Mouse (Mus musculus): Measurements from ENCODE around the gene Glrx. TPM values are rescaled to one million over a fixed set of nuclear protein-coding genes. Genes with fewer than 3 reads are reported as not detected.

Glrx gene
- polyA plus RNA-seq, 1 experiment from 2014 or later: 39.6 TPM

DNA sequence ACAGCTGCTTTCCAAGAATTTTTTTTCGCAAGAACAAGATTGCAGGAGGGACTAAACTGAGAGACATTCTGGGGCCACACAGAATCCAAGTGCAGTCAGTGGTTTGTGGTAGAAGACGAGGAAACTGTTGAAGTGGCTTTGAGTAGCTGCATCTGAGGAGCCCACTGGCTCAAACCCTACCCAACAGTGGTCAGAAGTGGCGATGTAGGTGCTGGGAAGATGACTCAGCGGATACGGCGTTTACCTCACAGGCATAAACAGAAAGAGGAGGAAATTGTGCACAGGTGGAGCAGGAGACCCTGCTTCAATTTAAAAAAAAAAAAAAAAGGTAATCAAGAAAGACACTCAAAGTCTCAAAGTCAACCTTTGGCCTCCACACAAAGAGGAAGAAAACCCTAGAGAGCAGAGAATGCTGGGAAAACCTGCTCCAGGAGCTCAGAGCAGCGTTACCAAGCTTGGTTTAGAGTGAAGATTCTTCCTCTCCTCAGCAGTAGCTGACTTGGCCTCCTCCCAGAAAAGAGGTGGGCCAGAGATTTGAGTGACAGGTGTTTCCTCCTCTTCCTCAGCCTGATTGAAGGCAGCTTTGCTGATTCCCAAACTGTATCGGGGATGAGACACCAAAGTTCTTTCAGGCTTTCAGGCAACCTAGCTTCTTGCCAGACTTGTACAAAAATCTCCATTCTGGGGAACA, 4.5 kb downstream of the Glrx start:
- DNase-seq (ENCODE audit: low spot score) (no peak), ATAC-seq (ENCODE audit: insufficient read depth, low FRiP score, low TSS enrichment) (no peak)
- Histone ChIP-seq H3K9ac (ENCODE audit: low read length) (no peak overlapping the region), H3K4me2 (ENCODE audit: low read depth) (no peak overlapping the region), H3K4me1 (ENCODE audit: control insufficient read depth, insufficient read depth, low read length) (peaks cover 7% of the 10 kb centered on the region; the same call in 1 of the 2 replicates), H3K27me3 (ENCODE audit: control insufficient read depth, insufficient read depth, low read length) (no peaks in the 10 kb centered on the region), H3K36me3 (ENCODE audit: control insufficient read depth, insufficient read depth, low read length) (no peaks in the 10 kb centered on the region), H3K4me3 (ENCODE audit: low read depth, low read length) (no peak overlapping the region), H3K9me3 (ENCODE audit: control insufficient read depth, low read length) (no peaks in the 10 kb centered on the region), H3K27ac (ENCODE audit: low read depth, low read length) (no peak overlapping the region)
- 85% methylated on average over 8 of the region's 8 CpGs for WGBS

- H3K36me3 ChIP-seq (ENCODE audit: control insufficient read depth, insufficient read depth, low read length): no peaks in the 10 kb centered on the region
- no peaks in the 10 kb centered on the region for H3K27me3 ChIP-seq (ENCODE audit: control insufficient read depth, insufficient read depth, low read length)
- 94% methylated on average over 2 of the region's 2 CpGs for WGBS
- DNase-seq (ENCODE audit: low spot score): no peak
- no peak overlapping the region for H3K4me2 ChIP-seq (ENCODE audit: low read depth)
- no peak overlapping the region for H3K27ac ChIP-seq (ENCODE audit: low read depth, low read length)
- H3K9ac ChIP-seq (ENCODE audit: low read length): no peak overlapping the region
- H3K4me1 ChIP-seq (ENCODE audit: control insufficient read depth, insufficient read depth, low read length): peaks cover 7% of the 10 kb centered on the region; the same call in 1 of the 2 replicates
- H3K4me3 ChIP-seq (ENCODE audit: low read depth, low read length): no peak overlapping the region
- ATAC-seq (ENCODE audit: insufficient read depth, low FRiP score, low TSS enrichment): no peak
- H3K9me3 ChIP-seq (ENCODE audit: control insufficient read depth, low read length): no peaks in the 10 kb centered on the region
Observed at GRCm38 (mm10) chr13:75844833-75845518, 5.3 kb downstream of the Glrx start.

DNA sequence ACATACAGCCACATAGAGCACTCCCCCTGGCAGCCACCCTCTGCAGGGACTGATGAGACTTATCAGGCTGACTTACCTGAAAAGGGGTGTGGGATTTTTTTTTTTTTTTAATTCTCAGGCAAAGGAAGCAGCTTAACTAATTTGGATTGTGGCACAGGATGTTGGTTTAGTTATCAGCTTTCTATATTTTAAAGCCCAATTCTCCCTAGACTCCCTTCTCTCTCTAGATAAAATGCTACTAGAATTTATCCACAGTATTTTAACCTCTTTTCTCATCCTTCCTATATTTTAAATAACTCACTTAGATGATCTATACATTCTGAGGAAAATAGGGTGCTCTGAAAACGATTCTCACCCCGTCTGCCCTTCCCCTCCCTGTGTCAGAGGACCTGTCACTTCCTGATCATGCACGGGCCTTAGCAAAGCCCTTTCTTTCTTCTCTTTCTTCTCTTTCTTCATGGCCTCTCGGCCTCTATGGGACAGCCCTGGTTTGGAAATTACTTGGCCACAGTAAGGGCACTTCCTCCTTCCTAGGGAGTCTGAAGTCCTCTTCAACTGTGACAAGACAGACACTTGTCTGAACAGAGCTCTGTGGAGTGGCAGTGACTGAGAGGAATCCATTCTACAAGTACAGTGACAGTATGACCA, 6.0 kb downstream of the Glrx start:
- Histone ChIP-seq H3K4me2 (ENCODE audit: low read depth) (no peak overlapping the region), H3K9ac (ENCODE audit: low read length) (no peak overlapping the region), H3K36me3 (ENCODE audit: control insufficient read depth, insufficient read depth, low read length) (no peaks in the 10 kb centered on the region), H3K27ac (ENCODE audit: low read depth, low read length) (no peak overlapping the region), H3K27me3 (ENCODE audit: control insufficient read depth, insufficient read depth, low read length) (no peaks in the 10 kb centered on the region), H3K4me3 (ENCODE audit: low read depth, low read length) (no peak overlapping the region), H3K4me1 (ENCODE audit: control insufficient read depth, insufficient read depth, low read length) (peaks cover 6% of the 10 kb centered on the region; the same call in 1 of the 2 replicates), H3K9me3 (ENCODE audit: control insufficient read depth, low read length) (no peaks in the 10 kb centered on the region)
- ATAC-seq (ENCODE audit: insufficient read depth, low FRiP score, low TSS enrichment) (no peak), DNase-seq (ENCODE audit: low spot score) (no peak)
- WGBS: 60% methylated on average over 4 of the region's 4 CpGs

GRCm38 (mm10) chr13:75847027-75847426, 7.4 kb downstream of the Glrx start:
- H3K27ac ChIP-seq (ENCODE audit: low read depth, low read length): no peak overlapping the region
- H3K36me3 ChIP-seq (ENCODE audit: control insufficient read depth, insufficient read depth, low read length): no peaks in the 10 kb centered on the region
- H3K9ac ChIP-seq (ENCODE audit: low read length): no peak overlapping the region
- DNase-seq (ENCODE audit: low spot score): no peak
- WGBS: 83% methylated on average over 6 of the region's 6 CpGs
- H3K27me3 ChIP-seq (ENCODE audit: control insufficient read depth, insufficient read depth, low read length): no peaks in the 10 kb centered on the region
- no peaks in the 10 kb centered on the region for H3K9me3 ChIP-seq (ENCODE audit: control insufficient read depth, low read length)
- no peak overlapping the region for H3K4me2 ChIP-seq (ENCODE audit: low read depth)
- 0 out of 2 replicates have a peak, but pooled peaks cover 4% of the 10 kb centered on the region for H3K4me1 ChIP-seq (ENCODE audit: control insufficient read depth, insufficient read depth, low read length)
- no peak overlapping the region for H3K4me3 ChIP-seq (ENCODE audit: low read depth, low read length)
- ATAC-seq (ENCODE audit: insufficient read depth, low FRiP score, low TSS enrichment): no peak

GRCm38 (mm10) chr13:75852027-75852426, 12.4 kb downstream of the Glrx start:
- Histone ChIP-seq H3K4me1 (ENCODE audit: control insufficient read depth, insufficient read depth, low read length) (no peaks in the 10 kb centered on the region), H3K27me3 (ENCODE audit: control insufficient read depth, insufficient read depth, low read length) (no peaks in the 10 kb centered on the region), H3K4me2 (ENCODE audit: low read depth) (no peak overlapping the region), H3K9me3 (ENCODE audit: control insufficient read depth, low read length) (no peaks in the 10 kb centered on the region), H3K4me3 (ENCODE audit: low read depth, low read length) (no peak overlapping the region), H3K9ac (ENCODE audit: low read length) (no peak overlapping the region), H3K36me3 (ENCODE audit: control insufficient read depth, insufficient read depth, low read length) (no peaks in the 10 kb centered on the region), H3K27ac (ENCODE audit: low read depth, low read length) (no peak overlapping the region)
- 92% methylated on average over 4 of the region's 4 CpGs for WGBS
- ATAC-seq (ENCODE audit: insufficient read depth, low FRiP score, low TSS enrichment) (no peak), DNase-seq (ENCODE audit: low spot score) (no peak)

DNA sequence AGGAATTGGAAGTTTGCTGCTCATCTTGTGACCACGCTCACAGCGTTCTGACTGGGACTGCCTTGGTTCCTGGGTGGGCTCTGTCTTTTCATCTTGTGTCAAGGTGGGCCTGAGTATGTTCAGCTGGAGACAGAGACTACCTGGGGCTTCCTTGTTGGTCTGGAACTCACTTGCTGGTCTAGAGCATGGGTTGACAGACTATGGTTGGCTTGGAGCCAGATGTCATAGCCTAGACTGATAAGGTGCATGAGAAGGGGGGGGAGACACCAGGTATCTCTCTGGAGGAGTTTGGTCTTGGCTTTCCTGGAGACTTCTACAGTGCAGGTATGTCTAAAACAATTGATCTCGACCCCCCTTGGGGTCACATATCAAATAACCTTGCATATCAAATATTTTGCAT, 13.4 kb downstream of the Glrx start:
- no peak for DNase-seq (ENCODE audit: low spot score)
- Histone ChIP-seq H3K4me2 (ENCODE audit: low read depth) (no peak overlapping the region), H3K9me3 (ENCODE audit: control insufficient read depth, low read length) (no peaks in the 10 kb centered on the region), H3K9ac (ENCODE audit: low read length) (no peak overlapping the region), H3K4me3 (ENCODE audit: low read depth, low read length) (no peak overlapping the region), H3K4me1 (ENCODE audit: control insufficient read depth, insufficient read depth, low read length) (no peaks in the 10 kb centered on the region), H3K27me3 (ENCODE audit: control insufficient read depth, insufficient read depth, low read length) (no peaks in the 10 kb centered on the region), H3K27ac (ENCODE audit: low read depth, low read length) (no peak overlapping the region), H3K36me3 (ENCODE audit: control insufficient read depth, insufficient read depth, low read length) (no peaks in the 10 kb centered on the region)
- WGBS: 93% methylated on average over 3 of the region's 3 CpGs
- no peak for ATAC-seq (ENCODE audit: insufficient read depth, low FRiP score, low TSS enrichment)

DNA sequence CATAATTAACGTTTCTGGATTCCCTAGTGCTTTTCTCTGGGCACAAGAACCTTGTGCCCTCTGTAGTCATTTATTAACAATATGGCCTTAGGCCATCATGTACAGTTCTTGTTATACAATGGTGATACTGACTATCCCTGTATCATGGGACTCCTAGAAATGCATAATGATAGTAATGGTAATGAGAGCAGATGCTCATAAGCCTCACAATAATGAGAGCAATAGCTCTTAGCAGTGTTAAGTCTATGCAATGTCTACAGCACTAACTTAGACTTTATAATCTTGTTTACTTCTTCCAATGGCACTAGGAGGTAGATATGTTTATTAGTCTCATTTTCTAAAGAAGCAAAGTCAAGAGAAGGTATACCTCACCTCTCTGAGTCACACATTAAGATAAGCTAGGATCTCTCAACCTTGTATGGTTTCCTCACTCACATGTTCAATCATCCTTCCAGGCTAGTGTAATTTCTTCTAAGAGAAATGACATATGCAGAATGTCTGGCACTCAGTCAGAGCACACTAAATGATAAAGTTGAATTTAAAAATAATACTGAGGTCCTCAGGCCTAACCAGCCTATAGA, 19.7 kb downstream of the Glrx start:
- no peak for ATAC-seq (ENCODE audit: insufficient read depth, low FRiP score, low TSS enrichment)
- 66% methylated on average over 1 of the region's 1 CpGs for WGBS
- H3K9ac ChIP-seq (ENCODE audit: low read length): no peak overlapping the region

GRCm38 (mm10) chr13:75865486-75866184, 26.0 kb downstream of the Glrx start:
- Histone ChIP-seq H3K9ac (ENCODE audit: low read length) (no peak overlapping the region), H3K27me3 (ENCODE audit: control insufficient read depth, insufficient read depth, low read length) (no peaks in the 10 kb centered on the region), H3K4me1 (ENCODE audit: control insufficient read depth, insufficient read depth, low read length) (no peaks in the 10 kb centered on the region), H3K9me3 (ENCODE audit: control insufficient read depth, low read length) (no peaks in the 10 kb centered on the region), H3K27ac (ENCODE audit: low read depth, low read length) (no peak overlapping the region), H3K4me3 (ENCODE audit: low read depth, low read length) (no peak overlapping the region), H3K4me2 (ENCODE audit: low read depth) (no peak overlapping the region), H3K36me3 (ENCODE audit: control insufficient read depth, insufficient read depth, low read length) (no peaks in the 10 kb centered on the region)
- no peak for ATAC-seq (ENCODE audit: insufficient read depth, low FRiP score, low TSS enrichment)
- DNase-seq (ENCODE audit: low spot score): no peak

More for the DNA sequence above, 19.7 kb downstream of the Glrx start:
- H3K27me3 ChIP-seq (ENCODE audit: control insufficient read depth, insufficient read depth, low read length): no peaks in the 10 kb centered on the region
- no peak for DNase-seq (ENCODE audit: low spot score)
- H3K4me2 ChIP-seq (ENCODE audit: low read depth): no peak overlapping the region
- no peaks in the 10 kb centered on the region for H3K4me1 ChIP-seq (ENCODE audit: control insufficient read depth, insufficient read depth, low read length)
- H3K36me3 ChIP-seq (ENCODE audit: control insufficient read depth, insufficient read depth, low read length): no peaks in the 10 kb centered on the region
- H3K4me3 ChIP-seq (ENCODE audit: low read depth, low read length): no peak overlapping the region
- H3K9me3 ChIP-seq (ENCODE audit: control insufficient read depth, low read length): no peaks in the 10 kb centered on the region
- no peak overlapping the region for H3K27ac ChIP-seq (ENCODE audit: low read depth, low read length)

Data from neural tube, embryonic 11.5 days (tissue).